Mouse (Mus musculus) G1E (cell line): ENCODE measurements around the gene Hsp90ab1.

Source experiments
- CTCF ChIP-seq: IDR thresholded peaks from 2 replicates; pipeline ENCODE4 v1.5.1; 2012; ENCODE audit warnings: low read depth, low read length, inconsistent platforms, mixed read lengths
- GATA1 ChIP-seq: IDR thresholded peaks from 2 replicates; pipeline ENCODE4 v1.6.1; 2012; ENCODE audit warnings: borderline replicate concordance, low read length, inconsistent platforms, mixed read lengths
- GATA2 ChIP-seq: IDR thresholded peaks from 2 replicates; pipeline ENCODE4 v1.6.1; 2012; ENCODE audit warnings: low read depth, low read length, inconsistent platforms, borderline replicate concordance
- TAL1 ChIP-seq: conservative IDR thresholded peaks from 2 replicates; pipeline ENCODE4 v1.6.1; 2012; ENCODE audit warnings: low read depth, low read length, inconsistent platforms, mixed read lengths

DNA sequence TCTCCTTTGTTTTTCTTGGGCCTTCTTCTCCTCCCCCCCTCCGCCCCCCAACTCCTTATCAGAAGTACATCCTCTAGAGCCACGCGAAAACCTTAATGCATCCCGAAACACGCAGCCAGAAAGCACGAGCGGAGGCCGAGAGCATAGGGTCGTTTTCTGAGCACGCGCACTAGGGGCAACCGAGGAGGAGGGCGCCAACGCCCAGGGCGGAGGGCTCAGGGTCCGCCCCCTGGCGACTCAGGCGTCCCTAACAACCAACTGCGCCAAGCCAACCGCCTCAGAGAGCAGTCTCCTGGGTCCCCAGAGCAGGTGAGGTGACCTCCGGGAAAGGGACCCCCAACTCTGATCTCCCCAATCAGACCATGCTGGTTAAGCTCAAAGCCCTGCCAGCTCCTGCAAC lies 49.8 kb downstream of the Hsp90ab1 start, which contains the start of gene Tcte1:
- TF ChIP-seq CTCF (no peak), GATA1 (no peak), TAL1 (no peak), GATA2 (no peak)
